Mouse (Mus musculus) midbrain, postnatal 0 days (tissue): ENCODE results near the gene Arhgap31. TPM values are rescaled to one million over a fixed set of nuclear protein-coding genes. Genes with fewer than 3 reads are reported as not detected.

Source experiments
- ATAC-seq: fragments of 200-750 bp; cut with Nextera tagmentation; 2 replicates; pipeline ENCODE4 v1.8.0; 2017; ENCODE audit warnings: moderate number of reproducible peaks, mild to moderate bottlenecking, moderate TSS enrichment, moderate library complexity; ENCODE audit not compliant: low FRiP score
- DNase-seq: peaks from one replicate; pipeline ENCODE4 v3.0.0-alpha.2; 2015; ENCODE audit warnings: low spot score
- H3K27ac ChIP-seq: fragments of 300-500 bp; sonication (generic); 2 replicates; pipeline ENCODE4 v1.5.1; 2014; ENCODE audit warnings: low read depth, mild to moderate bottlenecking, low read length, mixed read lengths
- H3K27me3 ChIP-seq: fragments of 300-500 bp; sonication (generic); 2 replicates; pipeline ENCODE4 v1.6.1; 2014; ENCODE audit warnings: low read length, control low read depth, mixed read lengths; ENCODE audit not compliant: insufficient read depth
- H3K36me3 ChIP-seq: fragments of 300-500 bp; sonication (generic); 2 replicates; pipeline ENCODE4 v1.6.1; 2014; ENCODE audit warnings: low read length, control low read depth, mixed read lengths; ENCODE audit not compliant: insufficient read depth
- H3K4me1 ChIP-seq: fragments of 300-500 bp; sonication (generic); 2 replicates; pipeline ENCODE4 v1.6.1; 2014; ENCODE audit warnings: mild to moderate bottlenecking, control low read depth, antibody characterized with exemption, low read length, mixed read lengths; ENCODE audit not compliant: insufficient read depth
- H3K4me2 ChIP-seq: fragments of 300-500 bp; sonication (generic); 2 replicates; pipeline ENCODE4 v1.6.1; 2014; ENCODE audit warnings: low read depth, mild to moderate bottlenecking, low read length, mixed read lengths; ENCODE audit not compliant: poor library complexity, severe bottlenecking
- H3K4me3 ChIP-seq: fragments of 300-500 bp; sonication (generic); 2 replicates; pipeline ENCODE4 v1.5.1; 2014; ENCODE audit warnings: low read depth, mild to moderate bottlenecking, low read length, moderate library complexity
- H3K9ac ChIP-seq: fragments of 300-500 bp; sonication (generic); replicated peaks from 2 replicates; pipeline ENCODE4 v1.6.1; 2014; ENCODE audit warnings: mild to moderate bottlenecking, low read length, moderate library complexity, mixed read lengths; ENCODE audit not compliant: poor library complexity, severe bottlenecking
- H3K9me3 ChIP-seq: fragments of 300-500 bp; sonication (generic); 2 replicates; pipeline ENCODE4 v1.6.1; 2016; ENCODE audit warnings: low read length, control low read depth
- CTCF ChIP-seq: IDR thresholded peaks from 2 replicates; pipeline ENCODE4 v1.5.1; 2016; ENCODE audit warnings: antibody characterized with exemption, mild to moderate bottlenecking
- WGBS: fragments of 180-500 bp; shearing (Covaris S2); extraction: QIAGEN DNeasy Blood & Tissue Kit; methylation state at CpG from one replicate; pipeline ENCODE4 v1.1.7; 2014; 5-methylcytosine and 5-hydroxymethylcytosine counted together
- polyA plus RNA-seq: library from polyadenylated mRNA; unstranded; fragments of >200 nt; fragmentation: Nextera tagmentation; extraction: Ambion mirVana; gene quantifications from 2 replicates; pipeline ENCODE4 v1.2.1, GENCODE M21; 2015
- total RNA-seq: library from RNA; depleted of rRNA; stranded (reverse); fragments of >200 nt; gene quantifications from 2 replicates; pipeline ENCODE4 v1.2.3, GENCODE M21; 2014

Gene Arhgap31
- total and polyA plus RNA-seq, 2 experiments from 2014 or later = 3.2 to 10.0 TPM

DNA sequence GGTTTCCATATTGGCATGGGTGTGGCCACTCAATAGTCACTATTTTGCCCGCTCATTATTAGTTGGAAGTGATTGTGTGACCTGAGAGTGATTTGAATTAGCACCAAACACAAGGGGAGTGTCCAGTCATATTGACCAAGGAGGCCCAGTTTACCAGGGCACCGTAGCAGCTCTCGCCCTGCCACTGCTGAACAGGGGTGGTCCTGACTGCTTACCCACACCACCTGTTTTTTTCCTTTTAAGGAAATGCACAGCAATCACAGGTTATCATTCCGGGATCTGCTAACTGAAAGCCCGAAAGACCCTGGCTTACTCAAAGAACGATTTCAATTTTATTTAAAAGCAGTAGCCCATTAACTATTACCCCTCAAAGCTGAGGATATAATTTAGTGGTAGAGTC lies 35.9 kb downstream of the Arhgap31 start:
- no peak overlapping the region for H3K27ac ChIP-seq
- DNase-seq = no peak
- H3K4me1 ChIP-seq = peaks cover 8% of the 10 kb centered on the region
- no peaks in the 10 kb centered on the region for H3K9me3 ChIP-seq
- no peak overlapping the region for H3K9ac ChIP-seq
- 94% methylated on average over 6 of the region's 6 CpGs for WGBS
- H3K4me2 ChIP-seq = no peak overlapping the region
- no peak for TF ChIP-seq CTCF
- ATAC-seq = no peak
- H3K36me3 ChIP-seq = no peaks in the 10 kb centered on the region
- no peaks in the 10 kb centered on the region for H3K27me3 ChIP-seq
- no peak overlapping the region for H3K4me3 ChIP-seq

DNA sequence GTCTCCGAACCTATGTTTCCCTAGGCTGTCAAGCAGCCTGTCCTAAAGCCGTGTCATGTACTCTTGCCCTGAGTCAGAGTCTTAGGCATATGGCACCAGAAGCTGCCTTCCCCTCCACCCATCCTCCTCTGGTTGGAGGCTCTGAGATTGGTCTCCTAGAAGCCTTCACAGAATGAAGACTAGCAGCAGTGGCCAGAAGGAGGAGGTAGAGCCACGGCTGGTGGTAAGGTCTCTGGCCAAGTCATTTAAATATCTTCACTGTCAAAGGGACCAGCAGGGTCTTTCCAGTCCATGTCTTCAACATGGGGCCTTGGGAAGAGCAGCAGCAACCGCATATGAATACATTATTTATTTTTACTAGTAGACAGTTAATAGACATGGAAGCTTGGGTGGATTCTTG lies 36.4 kb downstream of the Arhgap31 start:
- H3K4me3 ChIP-seq = no peak overlapping the region
- DNase-seq (no peak), ATAC-seq (no peak)
- H3K9me3 ChIP-seq = no peaks in the 10 kb centered on the region
- WGBS = 98% methylated on average over 4 of the region's 4 CpGs
- TF ChIP-seq CTCF = no peak
- H3K4me2 ChIP-seq = no peak overlapping the region
- H3K9ac ChIP-seq = no peak overlapping the region
- H3K27me3 ChIP-seq = no peaks in the 10 kb centered on the region
- H3K36me3 ChIP-seq = no peaks in the 10 kb centered on the region
- no peak overlapping the region for H3K27ac ChIP-seq
- peaks cover 8% of the 10 kb centered on the region for H3K4me1 ChIP-seq

DNA sequence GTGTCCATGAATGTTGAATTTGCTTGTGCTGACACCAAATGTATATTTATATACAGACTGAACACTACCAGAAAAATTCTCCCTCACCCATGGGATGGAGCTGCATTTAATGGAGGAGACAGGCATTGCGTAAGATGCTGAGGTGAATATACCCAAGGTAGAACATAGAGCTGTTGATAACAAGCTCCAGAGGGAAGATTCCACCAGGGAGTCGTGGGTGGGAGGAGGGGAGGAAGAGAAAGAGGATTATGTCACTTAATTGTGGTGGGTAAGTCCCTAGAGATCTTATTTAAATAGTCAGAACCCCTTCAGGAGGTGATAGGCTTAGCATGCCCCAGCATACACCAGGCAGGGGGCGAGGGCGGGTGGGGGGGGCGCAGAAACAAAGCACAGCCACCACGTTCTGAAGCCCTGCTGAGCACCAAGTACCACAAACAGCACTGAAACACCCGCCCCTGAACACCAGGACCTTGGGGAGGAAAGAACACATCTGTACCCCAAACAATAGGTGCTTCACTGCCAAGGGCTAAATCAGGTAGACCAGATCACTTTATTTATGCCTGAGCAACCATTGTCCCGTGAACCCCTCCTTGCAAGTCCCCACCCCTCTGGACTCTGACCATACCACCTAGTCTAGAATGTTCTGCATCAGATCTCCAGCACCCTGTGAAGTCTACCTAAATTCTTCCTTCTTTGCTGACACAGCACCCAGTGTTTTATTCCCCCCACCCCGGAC lies 37.3 kb downstream of the Arhgap31 start:
- no peak overlapping the region for H3K27ac ChIP-seq
- 56% methylated on average over 7 of the region's 9 CpGs for WGBS
- TF ChIP-seq CTCF = no peak
- no peak for ATAC-seq
- H3K36me3 ChIP-seq = no peaks in the 10 kb centered on the region
- no peak overlapping the region for H3K4me2 ChIP-seq
- no peak overlapping the region for H3K9ac ChIP-seq
- DNase-seq = no peak
- no peaks in the 10 kb centered on the region for H3K9me3 ChIP-seq
- H3K4me3 ChIP-seq = no peak overlapping the region
- H3K27me3 ChIP-seq = no peaks in the 10 kb centered on the region
- H3K4me1 ChIP-seq = peaks cover 8% of the 10 kb centered on the region

DNA sequence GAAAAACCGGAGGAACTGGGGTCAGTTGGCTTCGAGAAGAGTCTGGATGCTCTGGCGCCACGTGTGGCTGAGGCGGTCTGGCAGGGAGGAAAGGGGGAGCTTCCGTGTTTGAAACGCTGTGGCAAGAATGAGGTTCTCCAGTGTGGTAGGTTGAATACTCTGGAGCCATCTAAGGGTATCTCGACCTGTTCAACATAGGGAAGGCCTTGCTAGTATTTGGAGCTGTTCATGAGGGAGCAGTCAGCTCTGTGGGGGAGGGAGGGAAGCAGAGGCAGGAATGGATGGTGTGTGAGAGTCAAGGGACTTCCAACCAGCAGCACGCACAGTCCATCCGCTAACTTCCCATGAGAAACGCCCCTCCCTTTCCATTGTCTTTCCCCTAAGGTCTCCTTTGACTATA lies 38.2 kb downstream of the Arhgap31 start:
- 90% methylated on average over 11 of the region's 11 CpGs for WGBS
- no peak overlapping the region for H3K4me2 ChIP-seq
- H3K36me3 ChIP-seq = no peaks in the 10 kb centered on the region
- ATAC-seq (no peak), DNase-seq (no peak)
- TF ChIP-seq CTCF = no peak
- H3K27me3 ChIP-seq = no peaks in the 10 kb centered on the region
- no peak overlapping the region for H3K4me3 ChIP-seq
- H3K9ac ChIP-seq = no peak overlapping the region
- no peak overlapping the region for H3K27ac ChIP-seq
- H3K4me1 ChIP-seq = peaks cover 8% of the 10 kb centered on the region
- H3K9me3 ChIP-seq = no peaks in the 10 kb centered on the region

DNA sequence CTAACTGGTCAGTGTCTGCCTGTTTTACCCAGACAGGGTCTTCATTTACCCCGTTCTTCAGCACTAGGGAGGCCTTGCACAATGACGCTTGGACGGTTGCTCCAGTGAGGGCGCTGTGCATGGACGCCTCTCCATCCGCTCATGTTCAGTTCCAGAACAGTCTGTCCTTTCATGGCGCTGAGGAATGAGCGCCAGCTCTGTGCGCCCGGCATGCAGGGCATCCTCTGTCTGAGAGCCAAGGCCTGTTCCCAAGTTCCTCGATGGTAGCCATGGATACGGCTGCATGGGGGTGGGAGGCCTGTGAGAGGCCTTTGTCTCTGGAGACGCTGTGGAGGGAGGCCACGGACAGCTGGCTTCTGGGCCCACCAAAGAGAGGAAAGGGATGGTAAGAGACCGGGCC lies 39.6 kb downstream of the Arhgap31 start:
- Histone ChIP-seq H3K27me3 (no peaks in the 10 kb centered on the region), H3K9me3 (no peaks in the 10 kb centered on the region), H3K9ac (no peak overlapping the region), H3K4me2 (no peak overlapping the region), H3K36me3 (no peaks in the 10 kb centered on the region), H3K4me3 (no peak overlapping the region), H3K27ac (peak overlapping the region; percentile 51; the same call in 1 of the 2 replicates), H3K4me1 (peaks cover 13% of the 10 kb centered on the region)
- peak; percentile 41 for TF ChIP-seq CTCF
- DNase-seq (peak; percentile 91), ATAC-seq (peak; percentile 94)
- 32% methylated on average over 15 of the region's 15 CpGs for WGBS

DNA sequence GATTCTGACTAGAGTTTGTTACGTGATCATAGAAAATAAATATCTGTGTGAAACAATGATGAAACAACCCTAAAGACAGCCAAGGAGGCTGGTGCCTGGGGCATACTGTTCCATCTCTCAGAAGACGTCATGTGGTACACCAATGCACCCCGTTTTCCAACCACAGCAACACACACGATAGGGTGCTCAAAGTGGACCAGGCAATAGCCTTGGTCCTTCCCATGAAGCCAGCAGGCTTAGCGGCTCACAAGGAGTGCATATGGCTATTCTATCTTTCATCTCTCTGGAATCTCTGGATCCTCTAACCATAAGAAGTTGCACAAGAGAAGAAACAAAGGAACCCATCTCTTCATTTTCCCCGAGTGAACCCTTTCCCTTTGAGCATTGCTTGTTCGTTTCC lies 40.1 kb downstream of the Arhgap31 start:
- Histone ChIP-seq H3K4me2 (no peak overlapping the region), H3K4me1 (peaks cover 13% of the 10 kb centered on the region), H3K9ac (no peak overlapping the region), H3K27me3 (no peaks in the 10 kb centered on the region), H3K9me3 (no peaks in the 10 kb centered on the region), H3K36me3 (no peaks in the 10 kb centered on the region), H3K4me3 (no peak overlapping the region), H3K27ac (peak overlapping the region; percentile 51; the same call in 1 of the 2 replicates)
- DNase-seq = no peak
- no peak for ATAC-seq
- WGBS = 83% methylated on average over 7 of the region's 7 CpGs
- no peak for TF ChIP-seq CTCF
